Mouse (Mus musculus) Muller cell, postnatal 12 days (primary cell): Measurements from ENCODE around the gene Pabpc1l.

Experiments used
- DNase-seq: peaks from one replicate; pipeline ENCODE4 v3.0.0-alpha.2; 2015; ENCODE audit errors: inconsistent ontology term

Pabpc1l gene

DNA sequence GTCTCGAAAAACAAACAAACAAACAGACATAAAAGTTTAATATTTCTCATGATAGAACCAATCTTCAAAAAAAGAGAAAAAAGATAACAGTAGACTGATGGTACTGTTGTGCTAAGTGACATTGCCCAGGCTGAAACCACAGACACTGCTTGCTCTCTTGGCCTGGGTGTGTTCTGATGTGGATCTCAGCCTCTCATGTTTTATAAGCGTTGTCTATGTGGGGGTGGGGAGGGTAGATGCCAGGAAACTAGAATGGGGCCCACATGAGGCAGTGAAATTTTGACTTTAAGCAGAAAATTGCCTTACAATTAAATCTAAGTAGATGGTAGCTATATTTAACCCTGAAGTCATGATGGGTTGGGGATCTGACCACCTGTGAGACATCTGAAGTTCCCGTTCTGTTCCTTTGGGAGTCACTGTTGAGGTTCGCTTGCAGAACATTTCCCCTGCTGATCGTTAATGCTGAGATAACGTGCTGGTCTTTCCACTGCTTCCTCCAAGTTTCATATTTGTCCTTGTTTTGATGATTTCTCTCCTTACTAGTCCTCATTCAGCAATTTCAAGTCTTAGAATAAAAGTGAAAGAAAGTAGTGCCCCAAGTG is 62.3 kb downstream of the Pabpc1l start:
- DNase-seq = no peak

DNA sequence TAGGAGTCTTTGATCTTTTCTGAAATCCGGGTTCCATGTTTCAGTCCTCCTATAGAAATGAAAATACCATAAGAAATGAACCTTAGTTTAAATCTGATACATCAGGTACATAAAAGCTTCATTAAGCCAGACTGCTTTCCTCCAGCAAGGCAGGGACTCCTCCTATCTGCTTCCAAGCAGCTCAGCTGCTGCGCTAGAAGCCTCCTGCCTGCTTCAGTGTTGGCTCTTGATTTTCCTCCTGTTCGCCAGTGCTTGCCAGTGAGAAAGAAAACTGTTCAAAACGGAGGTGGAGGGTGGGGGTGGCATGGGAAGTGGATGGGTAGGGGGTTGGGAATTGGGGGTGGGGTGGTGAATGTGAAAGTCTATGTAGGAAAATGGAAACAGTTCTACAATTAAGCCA is 64.3 kb downstream of the Pabpc1l start:
- no peak for DNase-seq

DNA sequence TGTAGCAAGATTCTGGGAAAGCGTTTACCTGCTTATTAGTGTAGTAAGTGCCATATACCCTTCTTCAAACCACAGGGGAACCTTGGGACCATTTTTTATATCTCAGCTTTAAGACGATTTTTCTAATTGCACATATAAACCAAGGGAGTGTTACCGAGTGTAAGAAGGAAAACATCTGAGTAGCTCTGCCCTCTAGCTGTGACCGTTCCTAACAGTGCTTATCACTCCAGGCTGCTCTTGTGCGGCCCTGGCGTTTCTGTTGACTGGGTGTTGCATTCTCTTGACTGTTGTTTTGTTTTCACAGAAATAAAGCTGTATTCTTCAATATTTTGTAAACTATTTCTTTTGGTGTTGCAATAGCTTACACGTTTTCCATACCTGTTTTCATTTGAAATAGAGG is 68.9 kb downstream of the Pabpc1l start:
- DNase-seq = no peak

DNA sequence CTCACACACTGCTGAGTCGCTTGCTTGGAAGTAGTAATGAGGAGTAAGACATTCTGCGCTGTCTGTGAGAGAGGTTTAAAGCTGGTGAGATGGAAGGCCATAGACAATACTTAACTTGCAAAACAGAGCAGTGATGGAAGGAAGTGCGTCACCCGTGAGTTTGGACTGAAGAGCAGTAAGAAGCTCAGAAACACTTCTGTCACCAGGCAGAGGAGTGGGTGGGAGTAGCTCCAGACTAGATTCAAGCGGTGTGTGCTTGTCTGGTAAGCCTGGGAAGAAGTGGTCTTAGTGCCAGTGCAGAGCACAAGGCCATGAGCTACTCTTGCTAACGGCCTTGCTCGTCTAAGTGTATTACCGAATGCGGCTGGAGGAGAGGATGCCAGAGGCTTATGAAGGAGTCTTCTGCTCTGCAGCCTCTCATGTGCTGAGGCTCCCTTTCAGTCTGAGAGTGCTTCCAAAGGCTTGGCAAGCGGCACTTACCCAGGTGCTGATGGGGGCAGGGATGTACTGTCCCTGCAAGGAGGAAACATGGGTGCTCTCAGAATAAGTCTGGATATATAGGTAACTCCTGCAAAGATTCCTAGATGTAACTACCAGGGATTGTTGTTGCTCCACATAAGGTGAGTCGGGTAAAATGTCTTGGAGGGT is 73.5 kb downstream of the Pabpc1l start:
- DNase-seq = no peak
